Mouse (Mus musculus) limb, embryonic 10.5 days (tissue): ENCODE data around the gene Caskin2. TPM values are rescaled to one million over a fixed set of nuclear protein-coding genes. Genes with fewer than 3 reads are reported as not detected.

Experiments used
- DNase-seq: peaks from one replicate; pipeline ENCODE4 v3.0.0-alpha.2; 2017; ENCODE audit warnings: low spot score
- H3K27ac ChIP-seq: fragments of 300-500 bp; sonication (generic); 2 replicates; pipeline ENCODE4 v1.5.1; 2016; ENCODE audit warnings: mild to moderate bottlenecking
- H3K27me3 ChIP-seq: fragments of 300-500 bp; sonication (generic); 2 replicates; pipeline ENCODE4 v1.6.1; 2016; ENCODE audit warnings: low read depth, mild to moderate bottlenecking; ENCODE audit not compliant: poor library complexity, severe bottlenecking
- H3K36me3 ChIP-seq: fragments of 300-500 bp; sonication (generic); 2 replicates; pipeline ENCODE4 v1.6.1; 2016; ENCODE audit warnings: mild to moderate bottlenecking, moderate library complexity
- H3K4me1 ChIP-seq: fragments of 300-500 bp; sonication (generic); 2 replicates; pipeline ENCODE4 v1.6.1; 2016
- H3K4me3 ChIP-seq: fragments of 300-500 bp; sonication (generic); 2 replicates; pipeline ENCODE4 v1.5.1; 2016; ENCODE audit warnings: mild to moderate bottlenecking, moderate library complexity
- H3K9me3 ChIP-seq: fragments of 300-500 bp; sonication (generic); replicated peaks from 2 replicates; pipeline ENCODE4 v1.6.1; 2016; ENCODE audit warnings: mild to moderate bottlenecking
- WGBS: fragments of 180-500 bp; shearing (Covaris S2); methylation state at CpG from one replicate; pipeline ENCODE4 v1.1.7; 2016; 5-methylcytosine and 5-hydroxymethylcytosine counted together
- polyA plus RNA-seq: library from polyadenylated mRNA; unstranded; fragments of >200 nt; fragmentation: Nextera tagmentation; extraction: Ambion mirVana; gene quantifications from 2 replicates; pipeline ENCODE4 v1.2.1, GENCODE M21; 2016

Gene Caskin2
- polyA plus RNA-seq, 1 experiment from 2014 or later: 18.1 TPM

- 53% methylated on average over 5 of the region's 5 CpGs for WGBS
- peaks cover 15% of the 10 kb centered on the region for H3K36me3 ChIP-seq
- no peak overlapping the region for H3K27ac ChIP-seq
- H3K4me3 ChIP-seq: no peak overlapping the region
- no peaks in the 10 kb centered on the region for H3K9me3 ChIP-seq
- peaks cover 56% of the 10 kb centered on the region for H3K4me1 ChIP-seq
- peaks cover 44% of the 10 kb centered on the region for H3K27me3 ChIP-seq
- no peak for DNase-seq
Measured at GRCm38 (mm10) chr11:115826487-115826886, 13.0 kb upstream of the Caskin2 start.

- H3K27ac ChIP-seq: peak overlapping the region; percentile 82; the same call in 1 of the 2 replicates
- no peak for DNase-seq
- H3K4me1 ChIP-seq: peaks cover 39% of the 10 kb centered on the region
- H3K36me3 ChIP-seq: peaks cover 32% of the 10 kb centered on the region
- peaks cover 44% of the 10 kb centered on the region for H3K27me3 ChIP-seq
- H3K9me3 ChIP-seq: no peaks in the 10 kb centered on the region
- WGBS: 19% methylated on average over 11 of the region's 11 CpGs
- peak overlapping the region; percentile 80 for H3K4me3 ChIP-seq
Measured at GRCm38 (mm10) chr11:115824813-115825212, 11.4 kb upstream of the Caskin2 start.

DNA sequence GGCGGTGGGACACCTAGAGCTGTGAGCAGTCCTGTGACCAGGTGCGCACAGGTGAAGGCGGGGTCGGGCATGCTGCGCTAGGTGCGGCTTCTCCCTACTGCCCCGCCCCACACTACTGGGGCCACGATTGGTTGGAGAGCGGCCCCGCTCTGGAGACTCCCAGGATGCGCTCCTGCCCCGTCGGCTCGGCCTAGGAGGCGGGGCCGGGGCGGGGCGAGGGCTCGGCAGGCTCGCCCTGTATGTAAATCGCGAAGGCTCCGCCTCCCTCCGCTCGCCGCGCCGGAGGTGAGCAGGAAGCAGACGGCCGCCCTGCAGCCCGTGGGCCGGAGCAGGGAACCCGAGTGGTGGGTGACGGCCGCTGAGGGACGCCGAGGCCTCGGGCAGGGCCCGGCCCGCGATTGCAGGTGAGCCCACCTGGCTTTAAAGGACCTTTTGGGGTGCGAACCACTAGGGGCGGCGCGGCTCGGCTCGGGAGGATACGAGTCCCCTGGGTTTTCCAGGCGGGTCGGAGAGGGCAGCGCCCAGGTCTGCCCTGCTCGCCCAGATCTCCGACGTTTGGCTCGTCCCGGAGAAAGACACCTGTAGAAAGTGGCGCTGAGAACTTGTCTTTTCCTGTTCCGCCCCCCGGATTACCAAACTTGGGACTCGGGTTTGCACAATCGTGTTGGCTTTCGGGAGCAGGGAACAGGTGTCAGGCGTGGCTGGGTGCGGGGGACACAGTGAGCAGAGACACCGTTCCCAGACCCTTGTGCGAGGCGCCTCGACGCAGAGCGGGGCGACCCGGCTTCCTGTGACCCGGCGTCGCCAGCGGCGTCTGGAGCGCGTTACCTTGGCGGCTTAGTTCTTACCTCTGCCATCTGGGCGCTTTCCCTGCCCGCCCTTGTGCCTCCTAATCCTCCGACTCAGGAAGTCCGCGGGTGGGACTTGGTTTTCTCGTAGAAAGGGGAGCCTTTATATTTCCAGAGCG is 10.6 kb upstream of the Caskin2 start, which contains the start of gene Llgl2:
Gene Llgl2, plus strand, starts transcription at position 276 of the 967 bp plus-strand sequence.
- Histone ChIP-seq H3K27me3 (peaks cover 44% of the 10 kb centered on the region), H3K4me3 (peak within 1 kb of the TSS; percentile 80), H3K36me3 (peaks cover 39% of the 10 kb centered on the region), H3K4me1 (peaks cover 32% of the 10 kb centered on the region), H3K27ac (peak within 1 kb of the TSS; percentile 82), H3K9me3 (no peaks in the 10 kb centered on the region)
- WGBS: under 1% methylated on average over 87 of the region's 87 CpGs
- DNase-seq: peak; percentile 90

- Histone ChIP-seq H3K36me3 (peaks cover 67% of the 10 kb centered on the region), H3K9me3 (no peaks in the 10 kb centered on the region), H3K27me3 (peaks cover 28% of the 10 kb centered on the region), H3K4me3 (no peak overlapping the region), H3K27ac (no peak overlapping the region), H3K4me1 (peaks cover 20% of the 10 kb centered on the region)
- no peak for DNase-seq
- 84% methylated on average over 4 of the region's 4 CpGs for WGBS
Measured at GRCm38 (mm10) chr11:115821001-115821400, 7.6 kb upstream of the Caskin2 start.

DNA sequence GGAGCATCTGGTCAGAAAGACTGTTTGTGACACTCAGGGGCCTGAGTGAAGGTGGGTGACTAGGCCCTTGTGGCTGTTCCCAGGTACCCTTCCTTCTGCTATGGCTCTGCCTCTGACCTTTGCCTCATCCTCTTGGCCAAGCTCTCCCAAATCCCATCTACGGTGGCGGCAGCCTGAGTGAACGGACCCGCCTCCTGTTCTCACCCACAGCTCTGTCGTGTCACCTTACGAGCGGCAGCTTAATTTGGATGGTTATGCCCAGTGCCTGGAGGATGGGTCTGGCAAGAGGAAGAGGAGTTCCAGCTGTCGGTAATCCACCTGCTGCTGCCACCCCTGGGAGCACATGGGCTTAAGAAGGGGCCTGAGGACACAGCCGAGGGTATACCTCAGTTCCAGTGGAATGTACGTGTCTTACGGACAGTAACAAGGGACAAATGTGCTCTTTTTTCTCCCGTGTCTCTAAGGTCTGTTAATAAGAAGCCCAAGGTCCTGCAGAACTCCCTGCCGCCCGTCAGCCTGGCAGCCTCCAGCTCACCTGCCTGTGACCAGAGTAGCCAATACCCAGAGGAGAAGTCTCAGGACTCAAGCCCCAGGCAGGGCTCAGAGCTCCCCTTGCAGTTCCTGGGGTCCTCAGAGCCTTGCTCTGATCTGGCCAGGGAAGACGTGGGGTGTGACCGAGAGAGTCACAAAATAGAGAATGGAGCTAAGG is 6.6 kb upstream of the Caskin2 start:
- Histone ChIP-seq H3K27me3 (peaks cover 18% of the 10 kb centered on the region), H3K27ac (no peak overlapping the region), H3K36me3 (peaks cover 67% of the 10 kb centered on the region), H3K4me1 (peaks cover 29% of the 10 kb centered on the region), H3K9me3 (no peaks in the 10 kb centered on the region), H3K4me3 (no peak overlapping the region)
- WGBS: 88% methylated on average over 16 of the region's 16 CpGs
- no peak for DNase-seq

- 92% methylated on average over 5 of the region's 5 CpGs for WGBS
- peaks cover 30% of the 10 kb centered on the region for H3K4me1 ChIP-seq
- H3K27ac ChIP-seq: no peak overlapping the region
- DNase-seq: no peak
- H3K36me3 ChIP-seq: peaks cover 60% of the 10 kb centered on the region
- H3K4me3 ChIP-seq: no peak overlapping the region
- H3K27me3 ChIP-seq: 0 out of 2 replicates have a peak, but pooled peaks cover 1% of the 10 kb centered on the region
- H3K9me3 ChIP-seq: no peaks in the 10 kb centered on the region
Measured at GRCm38 (mm10) chr11:115817331-115817730, 3.9 kb upstream of the Caskin2 start.

DNA sequence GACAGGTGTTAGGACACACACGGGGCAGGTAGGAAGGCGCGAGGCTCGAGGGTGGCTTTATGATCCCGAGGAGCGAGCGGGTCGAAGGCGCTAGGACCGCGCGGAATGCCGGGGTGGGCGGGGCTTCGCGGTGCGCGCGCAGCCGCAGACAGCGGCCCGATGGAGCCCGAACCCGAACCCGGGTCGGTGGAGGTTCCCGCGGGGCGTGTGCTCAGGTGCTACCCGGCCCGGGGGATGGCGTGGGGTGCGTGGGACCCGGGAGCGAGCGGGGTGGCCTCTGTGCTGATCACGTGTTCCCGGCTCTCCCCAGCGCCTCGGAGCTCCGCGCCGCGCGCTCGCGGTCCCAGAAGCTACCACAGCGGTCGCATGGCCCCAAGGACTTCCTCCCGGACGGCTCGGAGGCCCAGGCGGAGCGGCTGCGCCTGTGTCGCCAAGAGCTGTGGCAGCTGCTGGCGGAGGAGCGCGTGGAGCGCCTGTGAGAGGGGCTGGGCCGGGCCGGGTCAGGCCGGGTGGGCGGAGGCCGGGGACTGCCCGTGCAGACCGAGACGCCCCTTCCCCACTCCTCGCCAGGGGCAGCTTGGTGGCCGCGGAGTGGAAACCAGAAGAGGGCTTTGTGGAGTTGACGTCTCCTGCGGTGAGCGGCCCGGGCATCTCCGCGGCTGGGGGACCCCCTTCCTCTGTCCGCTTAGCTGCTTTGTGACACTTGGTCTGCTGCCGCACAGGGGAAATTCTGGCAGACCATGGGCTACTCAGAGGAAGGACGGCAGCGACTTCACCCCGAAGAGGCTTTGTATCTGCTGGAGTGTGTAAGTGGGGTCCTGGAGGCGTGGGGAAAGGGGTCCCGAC is 1.4 kb upstream of the Caskin2 start, which contains the start of gene Tsen54:
Gene Tsen54, plus strand, starts transcription at position 120 of the 846 bp plus-strand sequence.
- H3K4me1 ChIP-seq: peaks cover 53% of the 10 kb centered on the region
- WGBS: 2% methylated on average over 84 of the region's 84 CpGs
- no peaks in the 10 kb centered on the region for H3K27me3 ChIP-seq
- peak within 1 kb of the TSS; percentile 87 for H3K27ac ChIP-seq
- no peaks in the 10 kb centered on the region for H3K9me3 ChIP-seq
- H3K4me3 ChIP-seq: peak within 1 kb of the TSS; percentile 87
- peak; percentile 95 for DNase-seq
- H3K36me3 ChIP-seq: peaks cover 59% of the 10 kb centered on the region

DNA sequence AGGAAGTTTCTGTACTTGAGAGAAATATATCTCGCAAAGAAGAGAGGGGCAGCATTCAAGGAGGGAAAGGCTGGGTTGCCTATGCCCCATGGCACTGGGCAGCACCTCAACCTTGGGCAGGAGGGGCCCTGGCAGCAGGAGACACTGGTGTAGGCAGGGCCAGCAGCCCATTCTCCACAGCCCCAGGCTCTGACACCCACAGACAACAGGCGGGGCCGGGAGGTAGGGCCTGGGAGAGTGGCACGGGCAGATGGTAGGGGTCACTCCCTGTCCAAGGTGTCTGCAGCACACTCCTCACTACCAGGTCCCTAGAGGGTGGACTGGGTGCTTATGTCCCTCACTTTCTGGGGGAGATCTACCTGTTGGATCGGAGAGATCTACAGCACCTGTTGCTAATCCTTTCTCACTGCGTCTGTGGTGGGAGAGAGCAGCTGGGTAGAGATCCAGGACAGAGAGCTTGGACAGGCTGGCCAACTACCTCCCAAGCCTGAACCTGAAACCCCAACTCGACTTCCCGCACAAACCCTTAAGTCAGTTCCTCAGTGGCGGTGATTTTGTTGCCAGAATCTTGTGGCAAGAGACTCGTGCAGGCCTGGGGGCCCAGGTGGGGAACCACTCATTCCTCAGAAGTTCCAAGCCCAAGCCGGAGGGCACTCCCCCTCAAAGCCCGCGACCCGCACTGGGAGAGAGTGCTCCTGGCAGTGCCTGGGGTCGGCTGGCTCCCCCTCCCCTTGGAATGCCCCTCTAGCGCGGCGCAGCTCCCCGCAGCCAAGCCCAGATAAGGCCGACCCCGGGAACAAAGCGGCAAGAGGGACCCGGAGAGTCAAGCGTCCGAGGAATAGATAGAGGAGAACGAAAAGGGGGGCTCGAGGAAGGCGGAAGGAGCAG is 662 bp downstream of the Caskin2 start:
- peak overlapping the region; percentile 87 for H3K27ac ChIP-seq
- H3K36me3 ChIP-seq: peaks cover 60% of the 10 kb centered on the region
- H3K4me1 ChIP-seq: peaks cover 74% of the 10 kb centered on the region

DNA sequence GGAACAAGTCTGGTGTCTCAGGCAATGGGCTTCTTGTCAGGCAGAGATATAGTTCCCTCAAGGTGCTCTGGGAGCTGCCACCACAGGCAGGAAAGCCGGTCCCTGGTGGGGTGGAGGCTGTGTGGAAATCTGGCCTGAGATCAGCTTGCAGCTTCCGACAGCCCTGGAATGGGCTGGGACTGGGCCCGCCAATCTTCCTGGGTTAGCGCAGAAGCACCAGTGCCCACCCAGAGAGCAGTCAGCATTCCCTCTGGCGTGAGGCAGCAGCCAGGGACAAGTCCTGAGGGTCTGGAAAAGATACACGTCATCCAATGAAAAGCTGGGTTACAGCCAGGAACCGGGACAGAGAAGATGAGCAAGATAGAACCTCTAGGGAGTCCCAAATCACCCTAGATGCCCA is 1.3 kb downstream of the Caskin2 start:
- DNase-seq: no peak
- no peaks in the 10 kb centered on the region for H3K27me3 ChIP-seq
- WGBS: 58% methylated on average over 7 of the region's 7 CpGs
- H3K27ac ChIP-seq: peak overlapping the region; percentile 87; the same call in 1 of the 2 replicates
- peaks cover 78% of the 10 kb centered on the region for H3K4me1 ChIP-seq
- H3K9me3 ChIP-seq: no peaks in the 10 kb centered on the region
- peaks cover 60% of the 10 kb centered on the region for H3K36me3 ChIP-seq
- peak overlapping the region; percentile 87 for H3K4me3 ChIP-seq

More for the DNA sequence above, 662 bp downstream of the Caskin2 start:
- 4% methylated on average over 28 of the region's 28 CpGs for whole genome bisulfite sequencing
- H3K4me3 ChIP-seq: peak overlapping the region; percentile 87
- H3K27me3 ChIP-seq: no peaks in the 10 kb centered on the region
- no peaks in the 10 kb centered on the region for H3K9me3 ChIP-seq
- peak; percentile 74 for DNase-seq

- no peak overlapping the region for H3K27ac ChIP-seq
- peaks cover 78% of the 10 kb centered on the region for H3K4me1 ChIP-seq
Measured at GRCm38 (mm10) chr11:115811381-115812093, 1.9 kb downstream of the Caskin2 start.

DNA sequence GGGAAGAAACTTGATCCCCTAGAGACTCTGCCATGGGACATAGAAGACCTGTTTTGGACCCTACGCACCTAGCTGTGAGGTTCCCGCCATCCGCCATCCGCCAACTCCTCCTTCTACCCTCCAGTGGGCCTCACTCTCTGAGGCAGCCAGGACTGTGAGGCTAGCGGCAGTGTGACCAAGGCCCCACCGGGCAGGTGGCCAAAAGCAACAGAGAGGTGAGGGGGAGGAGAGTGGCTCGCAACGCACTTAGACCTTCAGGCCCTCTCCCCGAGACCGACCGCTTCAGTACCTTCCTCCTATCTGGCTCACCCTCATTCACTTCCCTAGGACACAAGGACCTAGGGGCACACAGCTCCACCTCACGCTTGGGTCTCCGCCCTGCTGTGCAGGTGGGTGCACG is 3.1 kb downstream of the Caskin2 start:
- Histone ChIP-seq H3K9me3 (no peaks in the 10 kb centered on the region), H3K27ac (no peak overlapping the region), H3K27me3 (no peaks in the 10 kb centered on the region), H3K4me3 (no peak overlapping the region), H3K36me3 (peaks cover 67% of the 10 kb centered on the region), H3K4me1 (peaks cover 70% of the 10 kb centered on the region)
- WGBS: 93% methylated on average over 14 of the region's 14 CpGs
- no peak for DNase-seq

More at GRCm38 (mm10) chr11:115811381-115812093, 1.9 kb downstream of the Caskin2 start:
- Histone ChIP-seq H3K9me3 (no peaks in the 10 kb centered on the region), H3K4me3 (peak overlapping the region; percentile 87), H3K27me3 (no peaks in the 10 kb centered on the region), H3K36me3 (peaks cover 60% of the 10 kb centered on the region)
- no peak for DNase-seq
- WGBS: 87% methylated on average over 20 of the region's 20 CpGs
